Mouse (Mus musculus): ENCODE data around the gene Fuca1. TPM values are rescaled to one million over a fixed set of nuclear protein-coding genes. Genes with fewer than 3 reads are reported as not detected.
A peak's percentile ranks its signal among the peaks of the same experiment; 100 is the strongest.

Fuca1 gene
- polyA plus RNA-seq, 1 experiment from 2014 or later, result 108 TPM

GRCm38 (mm10) chr4:135896157-135896556, 24.4 kb upstream of the Fuca1 start:
- Histone ChIP-seq H3K27ac (ENCODE audit: low read depth) (no peak overlapping the region), H3K4me2 (ENCODE audit: low read length) (no peak overlapping the region), H3K4me3 (ENCODE audit: low read depth, low read length) (no peak overlapping the region), H3K27me3 (replicated peaks; ENCODE audit: control insufficient read depth, insufficient read depth, low read length) (no peaks in the 10 kb centered on the region), H3K4me1 (replicated peaks; ENCODE audit: control insufficient read depth, insufficient read depth, low read length) (no peaks in the 10 kb centered on the region), H3K36me3 (ENCODE audit: control insufficient read depth, insufficient read depth, low read length) (no peaks in the 10 kb centered on the region), H3K9me3 (ENCODE audit: control insufficient read depth, low read length) (no peaks in the 10 kb centered on the region), H3K9ac (ENCODE audit: low read length) (no peak overlapping the region)
- DNase-seq (ENCODE audit: low spot score), result no peak
- WGBS, result 74% methylated on average over 6 of the region's 6 CpGs
- ATAC-seq (replicated peaks; ENCODE audit: low FRiP score, low TSS enrichment, low read depth), result no peak

DNA sequence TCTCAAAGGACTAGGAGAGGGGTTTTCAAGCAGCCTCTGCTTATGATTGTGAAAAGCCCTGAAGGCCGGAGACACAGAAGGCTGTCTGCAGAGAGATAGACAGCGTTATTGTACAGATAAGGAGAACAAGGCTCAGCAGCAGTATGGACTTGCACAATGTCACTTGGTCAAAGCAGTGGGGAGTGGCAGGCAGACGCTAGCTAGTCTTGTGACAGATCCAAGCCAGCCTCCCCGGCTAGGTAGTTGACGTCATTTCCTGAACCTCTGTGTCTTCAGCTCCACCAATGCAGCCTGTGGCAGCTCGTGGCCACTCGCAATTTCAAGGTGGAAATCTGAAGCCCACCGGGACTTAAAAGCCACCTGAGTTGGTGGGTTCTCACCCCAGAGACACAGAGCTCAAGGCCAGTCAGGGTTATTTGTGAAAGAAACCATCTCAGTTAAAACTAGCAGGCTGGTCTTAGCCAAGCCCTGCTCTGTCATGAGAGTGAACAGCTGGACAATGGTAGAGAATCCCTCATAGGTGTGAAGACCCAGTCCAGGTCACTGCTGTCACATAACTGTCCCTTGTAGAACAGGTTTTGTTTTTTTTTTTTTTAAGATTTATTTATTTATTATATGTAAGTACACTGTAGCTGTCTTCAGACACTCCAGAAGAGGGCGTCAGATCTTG, 22.0 kb upstream of the Fuca1 start:
- Histone ChIP-seq H3K9ac (ENCODE audit: low read length) (no peak overlapping the region), H3K36me3 (ENCODE audit: control insufficient read depth, insufficient read depth, low read length) (no peaks in the 10 kb centered on the region), H3K4me1 (replicated peaks; ENCODE audit: control insufficient read depth, insufficient read depth, low read length) (no peaks in the 10 kb centered on the region), H3K4me3 (ENCODE audit: low read depth, low read length) (no peak overlapping the region), H3K9me3 (ENCODE audit: control insufficient read depth, low read length) (no peaks in the 10 kb centered on the region), H3K27me3 (replicated peaks; ENCODE audit: control insufficient read depth, insufficient read depth, low read length) (no peaks in the 10 kb centered on the region), H3K27ac (ENCODE audit: low read depth) (0 out of 2 replicates have a peak overlapping the region, but pooled peaks have one; percentile 16), H3K4me2 (ENCODE audit: low read length) (no peak overlapping the region)
- 53% methylated on average over 8 of the region's 9 CpGs for WGBS
- ATAC-seq (replicated peaks; ENCODE audit: low FRiP score, low TSS enrichment, low read depth) (no peak), DNase-seq (ENCODE audit: low spot score) (no peak)

DNA sequence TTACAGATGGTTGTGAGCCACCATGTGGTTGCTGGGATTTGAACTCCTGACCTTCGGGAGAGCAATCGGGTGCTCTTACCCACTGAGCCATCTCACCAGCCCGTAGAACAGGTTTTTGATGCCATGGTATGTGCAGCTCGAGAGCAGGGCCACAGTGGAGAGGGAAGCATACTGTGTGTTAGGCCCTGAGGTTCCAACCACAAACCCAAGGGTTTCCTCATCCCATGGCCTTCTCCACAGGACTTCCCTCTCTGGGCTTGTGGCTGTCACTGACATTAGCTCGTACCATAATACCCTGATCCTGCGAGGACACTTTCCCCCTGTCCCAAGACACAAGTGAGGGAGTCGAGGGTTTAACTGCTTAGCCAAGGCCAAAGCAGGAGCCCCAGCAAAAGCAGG, 21.5 kb upstream of the Fuca1 start:
- no peak overlapping the region for H3K9ac ChIP-seq (ENCODE audit: low read length)
- no peaks in the 10 kb centered on the region for H3K9me3 ChIP-seq (ENCODE audit: control insufficient read depth, low read length)
- no peaks in the 10 kb centered on the region for H3K36me3 ChIP-seq (ENCODE audit: control insufficient read depth, insufficient read depth, low read length)
- H3K4me3 ChIP-seq (ENCODE audit: low read depth, low read length), result no peak overlapping the region
- DNase-seq (ENCODE audit: low spot score) (no peak), ATAC-seq (replicated peaks; ENCODE audit: low FRiP score, low TSS enrichment, low read depth) (no peak)
- H3K4me1 ChIP-seq (replicated peaks; ENCODE audit: control insufficient read depth, insufficient read depth, low read length), result no peaks in the 10 kb centered on the region
- no peaks in the 10 kb centered on the region for H3K27me3 ChIP-seq (replicated peaks; ENCODE audit: control insufficient read depth, insufficient read depth, low read length)
- WGBS, result 83% methylated on average over 7 of the region's 7 CpGs
- no peak overlapping the region for H3K4me2 ChIP-seq (ENCODE audit: low read length)
- H3K27ac ChIP-seq (ENCODE audit: low read depth), result no peak overlapping the region

DNA sequence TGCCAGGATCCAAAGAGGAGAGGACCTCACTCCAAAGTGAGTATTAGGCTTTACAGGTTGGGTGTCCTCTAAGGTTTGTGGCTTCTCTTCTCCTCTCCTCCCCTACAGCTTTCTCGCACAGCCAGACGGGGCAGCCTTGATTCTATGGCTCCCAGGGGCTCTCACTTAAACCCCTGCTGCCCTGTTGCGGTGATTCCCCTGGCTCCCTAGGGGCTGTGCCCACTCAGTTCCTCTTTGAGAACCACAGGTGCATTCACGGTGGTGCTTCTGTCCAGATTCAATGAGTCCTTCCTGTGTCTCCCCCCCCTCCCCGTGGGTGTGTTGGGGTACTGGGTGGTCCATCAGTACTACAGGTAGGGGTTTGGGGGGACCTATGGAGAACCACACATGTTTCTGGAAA, 20.5 kb upstream of the Fuca1 start:
- no peak for DNase-seq (ENCODE audit: low spot score)
- Histone ChIP-seq H3K9ac (ENCODE audit: low read length) (no peak overlapping the region), H3K27ac (ENCODE audit: low read depth) (no peak overlapping the region), H3K4me1 (replicated peaks; ENCODE audit: control insufficient read depth, insufficient read depth, low read length) (no peaks in the 10 kb centered on the region), H3K4me2 (ENCODE audit: low read length) (no peak overlapping the region), H3K4me3 (ENCODE audit: low read depth, low read length) (no peak overlapping the region), H3K9me3 (ENCODE audit: control insufficient read depth, low read length) (no peaks in the 10 kb centered on the region), H3K27me3 (replicated peaks; ENCODE audit: control insufficient read depth, insufficient read depth, low read length) (no peaks in the 10 kb centered on the region), H3K36me3 (ENCODE audit: control insufficient read depth, insufficient read depth, low read length) (no peaks in the 10 kb centered on the region)
- no peak for ATAC-seq (replicated peaks; ENCODE audit: low FRiP score, low TSS enrichment, low read depth)
- 79% methylated on average over 5 of the region's 5 CpGs for WGBS

- Histone ChIP-seq H3K9ac (ENCODE audit: low read length) (no peak overlapping the region), H3K36me3 (ENCODE audit: control insufficient read depth, insufficient read depth, low read length) (no peaks in the 10 kb centered on the region), H3K4me3 (ENCODE audit: low read depth, low read length) (no peak overlapping the region), H3K9me3 (ENCODE audit: control insufficient read depth, low read length) (no peaks in the 10 kb centered on the region), H3K27ac (ENCODE audit: low read depth) (no peak overlapping the region), H3K4me2 (ENCODE audit: low read length) (no peak overlapping the region), H3K4me1 (replicated peaks; ENCODE audit: control insufficient read depth, insufficient read depth, low read length) (no peaks in the 10 kb centered on the region), H3K27me3 (replicated peaks; ENCODE audit: control insufficient read depth, insufficient read depth, low read length) (no peaks in the 10 kb centered on the region)
- DNase-seq (ENCODE audit: low spot score) (no peak), ATAC-seq (replicated peaks; ENCODE audit: low FRiP score, low TSS enrichment, low read depth) (no peak)
- 83% methylated on average over 4 of the region's 4 CpGs for WGBS
Measured at GRCm38 (mm10) chr4:135902606-135903242, 17.8 kb upstream of the Fuca1 start.

DNA sequence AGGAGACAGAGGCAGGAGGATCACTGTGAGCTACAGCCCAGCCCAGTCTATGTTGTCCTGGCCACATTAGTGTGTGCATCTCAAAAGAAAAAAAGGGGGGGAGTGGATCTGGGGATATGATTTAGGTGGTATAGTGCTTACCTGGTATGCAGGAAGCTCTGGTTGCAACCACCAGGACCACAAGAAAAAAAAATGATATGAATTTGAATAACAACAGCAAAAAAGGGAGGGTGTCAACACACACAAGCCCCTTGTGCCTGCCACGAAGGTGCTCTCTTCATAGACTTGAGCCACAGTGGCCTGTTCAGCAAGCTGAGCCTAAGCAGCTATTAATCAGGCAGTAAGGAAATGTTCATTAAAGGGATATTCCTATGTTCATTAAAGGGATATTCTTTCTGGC, 15.7 kb upstream of the Fuca1 start:
- Histone ChIP-seq H3K4me3 (ENCODE audit: low read depth, low read length) (no peak overlapping the region), H3K27ac (ENCODE audit: low read depth) (no peak overlapping the region), H3K4me1 (replicated peaks; ENCODE audit: control insufficient read depth, insufficient read depth, low read length) (no peaks in the 10 kb centered on the region; the same call in 1 of the 2 replicates), H3K27me3 (replicated peaks; ENCODE audit: control insufficient read depth, insufficient read depth, low read length) (no peaks in the 10 kb centered on the region), H3K9ac (ENCODE audit: low read length) (no peak overlapping the region), H3K9me3 (ENCODE audit: control insufficient read depth, low read length) (no peaks in the 10 kb centered on the region), H3K4me2 (ENCODE audit: low read length) (no peak overlapping the region), H3K36me3 (ENCODE audit: control insufficient read depth, insufficient read depth, low read length) (no peaks in the 10 kb centered on the region)
- 68% methylated on average over 1 of the region's 1 CpGs for WGBS
- no peak for DNase-seq (ENCODE audit: low spot score)
- no peak for ATAC-seq (replicated peaks; ENCODE audit: low FRiP score, low TSS enrichment, low read depth)

GRCm38 (mm10) chr4:135906633-135907032, 13.9 kb upstream of the Fuca1 start:
- Histone ChIP-seq H3K4me1 (replicated peaks; ENCODE audit: control insufficient read depth, insufficient read depth, low read length) (no peaks in the 10 kb centered on the region; the same call in 1 of the 2 replicates), H3K4me3 (ENCODE audit: low read depth, low read length) (no peak overlapping the region), H3K27me3 (replicated peaks; ENCODE audit: control insufficient read depth, insufficient read depth, low read length) (no peaks in the 10 kb centered on the region), H3K9me3 (ENCODE audit: control insufficient read depth, low read length) (no peaks in the 10 kb centered on the region), H3K4me2 (ENCODE audit: low read length) (no peak overlapping the region), H3K27ac (ENCODE audit: low read depth) (no peak overlapping the region), H3K36me3 (ENCODE audit: control insufficient read depth, insufficient read depth, low read length) (no peaks in the 10 kb centered on the region), H3K9ac (ENCODE audit: low read length) (no peak overlapping the region)
- WGBS, result 86% methylated on average over 3 of the region's 3 CpGs
- ATAC-seq (replicated peaks; ENCODE audit: low FRiP score, low TSS enrichment, low read depth) (no peak), DNase-seq (ENCODE audit: low spot score) (no peak)

DNA sequence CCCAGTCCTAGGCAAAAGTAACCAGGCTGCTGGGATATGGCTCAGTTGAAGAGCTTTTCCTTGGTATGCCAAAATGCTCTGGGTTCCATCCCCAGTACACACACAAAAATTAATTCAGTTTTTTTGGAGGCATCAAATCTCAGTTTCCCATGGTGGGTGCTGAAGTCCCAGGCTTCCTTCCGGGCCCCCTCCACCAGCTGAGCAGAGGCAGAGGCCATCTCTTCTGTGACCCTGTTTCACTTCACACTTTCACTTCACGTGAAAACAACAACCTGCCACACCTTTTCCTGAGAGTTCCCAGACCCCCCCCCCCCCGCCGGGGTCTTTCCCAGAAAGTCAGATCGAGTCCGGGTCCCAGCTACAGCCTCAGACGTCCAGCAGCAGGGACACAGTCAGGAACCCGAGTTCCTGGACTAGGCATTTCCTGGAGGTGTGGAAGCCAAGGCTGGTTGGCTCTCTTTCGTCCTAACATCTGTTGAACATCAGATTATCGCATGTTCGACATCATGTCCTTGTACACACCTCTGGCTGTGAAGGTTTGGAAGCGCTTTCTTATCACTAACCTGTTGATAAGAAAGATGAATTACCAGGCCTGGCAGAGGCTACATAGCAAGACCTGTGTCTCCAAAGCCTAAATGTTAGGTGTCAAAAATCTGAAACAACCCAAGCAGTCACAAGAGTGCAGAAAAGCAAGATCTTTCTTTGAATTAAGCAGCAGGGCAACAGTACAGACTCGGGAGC, 11.0 kb upstream of the Fuca1 start:
- Histone ChIP-seq H3K4me3 (ENCODE audit: low read depth, low read length) (no peak overlapping the region), H3K36me3 (ENCODE audit: control insufficient read depth, insufficient read depth, low read length) (no peaks in the 10 kb centered on the region), H3K27ac (ENCODE audit: low read depth) (no peak overlapping the region), H3K27me3 (replicated peaks; ENCODE audit: control insufficient read depth, insufficient read depth, low read length) (no peaks in the 10 kb centered on the region), H3K9me3 (ENCODE audit: control insufficient read depth, low read length) (no peaks in the 10 kb centered on the region), H3K4me2 (ENCODE audit: low read length) (no peak overlapping the region), H3K4me1 (replicated peaks; ENCODE audit: control insufficient read depth, insufficient read depth, low read length) (no peaks in the 10 kb centered on the region; the same call in 1 of the 2 replicates), H3K9ac (ENCODE audit: low read length) (no peak overlapping the region)
- DNase-seq (ENCODE audit: low spot score), result no peak
- WGBS, result 33% methylated on average over 13 of the region's 13 CpGs
- no peak for ATAC-seq (replicated peaks; ENCODE audit: low FRiP score, low TSS enrichment, low read depth)

All from intestine, embryonic 14.5 days (tissue).